Mouse (Mus musculus): ENCODE measurements around the gene Rln1. TPM values are rescaled to one million over a fixed set of nuclear protein-coding genes. Genes with fewer than 3 reads are reported as not detected.

Gene Rln1
- polyA plus RNA-seq (2012; rRNA removed): 0.11 TPM in 1 of 2 replicates, not detected in the other

- DNase-seq: peak; percentile 57
- WGBS: 3% methylated on average over 23 of the region's 23 CpGs
- H3K4me3 ChIP-seq (ENCODE audit: insufficient read depth, low read depth, low read length): peak within 1 kb of the TSS; percentile 47
These were observed at the start of gene Rln1 for GRCm38 (mm10) chr19:29334068-29334745. Rln1 (minus strand) TSS chr19:29334670.

DNA sequence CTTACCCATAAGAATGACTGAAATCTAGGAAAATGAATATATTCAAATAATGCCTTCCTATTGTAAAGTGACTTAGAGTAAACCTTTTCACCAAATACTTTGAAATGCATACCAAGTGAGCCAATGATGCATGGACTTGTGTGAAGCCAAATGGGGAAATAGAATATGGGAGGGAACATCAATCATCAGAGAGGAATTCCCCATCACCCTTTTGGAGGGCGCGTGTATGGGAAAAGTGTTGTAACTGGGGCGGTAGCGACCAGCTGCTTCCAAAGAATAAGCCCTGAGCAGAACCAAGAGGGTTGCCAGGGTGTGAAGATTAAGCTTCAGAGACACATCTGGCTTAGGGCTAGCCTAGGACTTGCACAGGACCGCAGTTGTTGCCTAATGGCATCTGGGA is 48.9 kb upstream of the Rln1 start:
- H3K4me1 ChIP-seq (ENCODE audit: control insufficient read depth, insufficient read depth, low read length): no peaks in the 10 kb centered on the region
- DNase-seq: no peak
- H3K27me3 ChIP-seq (replicated peaks; ENCODE audit: control insufficient read depth, insufficient read depth, low read length): no peaks in the 10 kb centered on the region
- no peak overlapping the region for H3K4me3 ChIP-seq (ENCODE audit: insufficient read depth, low read depth, low read length)
- no peaks in the 10 kb centered on the region for H3K36me3 ChIP-seq (ENCODE audit: control insufficient read depth, insufficient read depth, low read length)
- no peak overlapping the region for H3K27ac ChIP-seq (ENCODE audit: insufficient read depth, low read depth, low read length)
- WGBS: 87% methylated on average over 5 of the region's 5 CpGs
- TF ChIP-seq POLR2A (IDR thresholded peaks at IDR 0.05; ENCODE audit: low read depth, low read length) (no peak), CTCF (conservative IDR thresholded peaks at IDR 0.05; ENCODE audit: insufficient read depth, insufficient read length, low read depth, low read length) (no peak)

More at GRCm38 (mm10) chr19:29334068-29334745, at the start of gene Rln1:
- H3K36me3 ChIP-seq (ENCODE audit: control insufficient read depth, insufficient read depth, low read length): no peaks in the 10 kb centered on the region
- H3K4me1 ChIP-seq (ENCODE audit: control insufficient read depth, insufficient read depth, low read length): no peaks in the 10 kb centered on the region; the same call in 1 of the 2 replicates
- TF ChIP-seq POLR2A (IDR thresholded peaks at IDR 0.05; ENCODE audit: low read depth, low read length): no peak
- no peak for TF ChIP-seq CTCF (conservative IDR thresholded peaks at IDR 0.05; ENCODE audit: insufficient read depth, insufficient read length, low read depth, low read length)
- H3K27ac ChIP-seq (ENCODE audit: insufficient read depth, low read depth, low read length): no peak within 1 kb of the TSS
- no peaks in the 10 kb centered on the region; the same call in 1 of the 2 replicates for H3K27me3 ChIP-seq (replicated peaks; ENCODE audit: control insufficient read depth, insufficient read depth, low read length)

DNA sequence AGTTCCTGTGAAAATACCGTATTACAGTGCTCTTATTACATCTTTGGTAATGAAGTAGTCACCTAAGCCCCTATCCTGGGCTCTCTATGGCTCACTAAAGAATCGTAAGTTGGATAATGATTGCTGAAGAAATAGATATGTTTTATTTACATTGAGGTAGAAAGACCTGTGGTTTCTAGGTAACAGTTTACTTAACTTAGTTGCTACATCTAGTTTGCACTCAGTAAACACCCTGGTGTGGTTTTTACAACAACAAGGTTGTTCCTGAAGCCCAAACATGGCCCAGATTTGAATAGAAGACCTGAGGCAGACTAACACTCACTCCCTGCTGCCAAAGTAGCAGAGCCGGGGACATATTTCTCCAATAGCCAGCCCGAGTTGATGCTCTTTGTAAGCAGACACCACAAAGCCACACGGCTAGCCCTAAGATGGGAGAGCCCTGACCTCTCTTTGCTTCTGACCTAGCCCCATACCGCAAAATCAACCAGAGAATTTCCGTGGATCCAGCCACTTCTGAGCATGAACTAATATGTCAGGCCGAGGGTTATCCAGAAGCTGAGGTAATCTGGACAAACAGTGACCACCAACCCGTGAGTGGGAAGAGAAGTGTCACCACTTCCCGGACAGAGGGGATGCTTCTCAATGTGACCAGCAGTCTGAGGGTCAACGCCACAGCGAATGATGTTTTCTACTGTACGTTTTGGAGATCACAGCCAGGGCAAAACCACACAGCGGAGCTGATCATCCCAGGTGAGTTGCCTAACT is 45.6 kb upstream of the Rln1 start:
- Histone ChIP-seq H3K27ac (ENCODE audit: insufficient read depth, low read depth, low read length) (no peak overlapping the region), H3K4me1 (ENCODE audit: control insufficient read depth, insufficient read depth, low read length) (no peaks in the 10 kb centered on the region), H3K4me3 (ENCODE audit: insufficient read depth, low read depth, low read length) (no peak overlapping the region), H3K27me3 (replicated peaks; ENCODE audit: control insufficient read depth, insufficient read depth, low read length) (no peaks in the 10 kb centered on the region), H3K36me3 (ENCODE audit: control insufficient read depth, insufficient read depth, low read length) (no peaks in the 10 kb centered on the region)
- no peak for DNase-seq
- no peak for TF ChIP-seq CTCF (conservative IDR thresholded peaks at IDR 0.05; ENCODE audit: insufficient read depth, insufficient read length, low read depth, low read length)
- TF ChIP-seq POLR2A (IDR thresholded peaks at IDR 0.05; ENCODE audit: low read depth, low read length): no peak
- 84% methylated on average over 14 of the region's 14 CpGs for WGBS

DNA sequence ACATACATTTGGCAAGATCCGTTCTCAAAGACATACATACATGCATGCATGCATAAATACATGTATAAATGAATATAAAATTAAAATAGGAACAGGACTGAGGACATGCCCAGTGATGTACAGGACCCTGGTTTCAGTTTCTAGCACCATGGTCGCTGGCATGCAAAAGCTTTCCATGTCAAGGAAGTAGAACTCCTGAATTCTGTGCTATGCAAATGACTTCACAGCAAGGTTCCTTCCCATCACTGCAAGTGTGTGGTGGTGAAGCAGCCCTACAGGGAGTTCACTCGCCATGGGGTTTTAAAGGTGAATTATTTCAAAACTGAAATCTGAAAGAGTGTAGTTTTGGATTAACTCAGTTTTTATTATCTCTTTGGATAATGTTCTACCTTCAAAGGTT is 41.9 kb upstream of the Rln1 start:
- Histone ChIP-seq H3K36me3 (ENCODE audit: control insufficient read depth, insufficient read depth, low read length) (no peaks in the 10 kb centered on the region), H3K4me3 (ENCODE audit: insufficient read depth, low read depth, low read length) (no peak overlapping the region), H3K4me1 (ENCODE audit: control insufficient read depth, insufficient read depth, low read length) (0 out of 2 replicates have a peak, but pooled peaks cover 2% of the 10 kb centered on the region), H3K27me3 (replicated peaks; ENCODE audit: control insufficient read depth, insufficient read depth, low read length) (no peaks in the 10 kb centered on the region), H3K27ac (ENCODE audit: insufficient read depth, low read depth, low read length) (no peak overlapping the region)
- WGBS: 89% methylated on average over 3 of the region's 3 CpGs
- DNase-seq: no peak
- no peak for TF ChIP-seq CTCF (conservative IDR thresholded peaks at IDR 0.05; ENCODE audit: insufficient read depth, insufficient read length, low read depth, low read length)
- no peak for TF ChIP-seq POLR2A (IDR thresholded peaks at IDR 0.05; ENCODE audit: low read depth, low read length)

DNA sequence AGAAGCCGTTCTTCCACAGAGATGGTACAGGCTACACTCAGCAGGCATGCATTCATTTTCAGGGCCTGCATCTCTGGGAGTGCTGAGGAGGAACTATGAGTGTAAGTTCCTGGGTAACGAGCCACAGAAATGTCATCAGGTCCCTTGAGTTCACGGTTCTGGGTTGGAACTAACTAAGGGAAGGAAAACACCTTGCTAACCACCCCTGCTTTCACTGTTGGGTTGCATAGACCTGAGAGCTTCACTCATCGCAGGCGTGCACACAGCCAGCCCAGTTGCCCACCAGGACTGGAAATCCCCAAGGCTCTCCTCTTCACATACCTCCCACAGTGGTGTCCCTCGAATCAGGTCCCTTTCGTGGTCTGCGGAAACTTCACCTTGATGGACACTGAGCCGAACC is 40.5 kb upstream of the Rln1 start:
- Histone ChIP-seq H3K4me1 (ENCODE audit: control insufficient read depth, insufficient read depth, low read length) (0 out of 2 replicates have a peak, but pooled peaks cover 2% of the 10 kb centered on the region), H3K27me3 (replicated peaks; ENCODE audit: control insufficient read depth, insufficient read depth, low read length) (no peaks in the 10 kb centered on the region), H3K27ac (ENCODE audit: insufficient read depth, low read depth, low read length) (no peak overlapping the region), H3K4me3 (ENCODE audit: insufficient read depth, low read depth, low read length) (no peak overlapping the region), H3K36me3 (ENCODE audit: control insufficient read depth, insufficient read depth, low read length) (no peaks in the 10 kb centered on the region)
- 93% methylated on average over 9 of the region's 9 CpGs for WGBS
- DNase-seq: no peak
- TF ChIP-seq CTCF (conservative IDR thresholded peaks at IDR 0.05; ENCODE audit: insufficient read depth, insufficient read length, low read depth, low read length) (no peak), POLR2A (IDR thresholded peaks at IDR 0.05; ENCODE audit: low read depth, low read length) (no peak)

GRCm38 (mm10) chr19:29373438-29373837 is 39.0 kb upstream of the Rln1 start:
- peak overlapping the region; percentile 20; the same call in 1 of the 2 replicates for H3K4me3 ChIP-seq (ENCODE audit: insufficient read depth, low read depth, low read length)
- 0 out of 2 replicates have a peak, but pooled peaks cover 2% of the 10 kb centered on the region for H3K4me1 ChIP-seq (ENCODE audit: control insufficient read depth, insufficient read depth, low read length)
- H3K27ac ChIP-seq (ENCODE audit: insufficient read depth, low read depth, low read length): no peak overlapping the region
- no peaks in the 10 kb centered on the region for H3K27me3 ChIP-seq (replicated peaks; ENCODE audit: control insufficient read depth, insufficient read depth, low read length)
- no peak for DNase-seq
- H3K36me3 ChIP-seq (ENCODE audit: control insufficient read depth, insufficient read depth, low read length): no peaks in the 10 kb centered on the region
- WGBS: 39% methylated on average over 11 of the region's 11 CpGs
- TF ChIP-seq CTCF (conservative IDR thresholded peaks at IDR 0.05; ENCODE audit: insufficient read depth, insufficient read length, low read depth, low read length): no peak
- no peak for TF ChIP-seq POLR2A (IDR thresholded peaks at IDR 0.05; ENCODE audit: low read depth, low read length)

GRCm38 (mm10) chr19:29372621-29373020 is 38.2 kb upstream of the Rln1 start:
- no peak overlapping the region for H3K4me3 ChIP-seq (ENCODE audit: insufficient read depth, low read depth, low read length)
- TF ChIP-seq CTCF (conservative IDR thresholded peaks at IDR 0.05; ENCODE audit: insufficient read depth, insufficient read length, low read depth, low read length): no peak
- TF ChIP-seq POLR2A (IDR thresholded peaks at IDR 0.05; ENCODE audit: low read depth, low read length): no peak

More at GRCm38 (mm10) chr19:29372621-29373020, 38.2 kb upstream of the Rln1 start:
- WGBS: 95% methylated on average over 3 of the region's 3 CpGs
- Histone ChIP-seq H3K27ac (ENCODE audit: insufficient read depth, low read depth, low read length) (no peak overlapping the region), H3K27me3 (replicated peaks; ENCODE audit: control insufficient read depth, insufficient read depth, low read length) (no peaks in the 10 kb centered on the region), H3K36me3 (ENCODE audit: control insufficient read depth, insufficient read depth, low read length) (no peaks in the 10 kb centered on the region), H3K4me1 (ENCODE audit: control insufficient read depth, insufficient read depth, low read length) (0 out of 2 replicates have a peak, but pooled peaks cover 2% of the 10 kb centered on the region)
- DNase-seq: no peak
